Mouse (Mus musculus) midbrain, embryonic 16.5 days (tissue): Measurements from ENCODE around the gene Slc8a2. TPM values are rescaled to one million over a fixed set of nuclear protein-coding genes. Genes with fewer than 3 reads are reported as not detected.

Experiments used
- ATAC-seq: fragments of 200-750 bp; cut with Nextera tagmentation; 2 replicates; pipeline ENCODE4 v1.8.0; 2017; ENCODE audit warnings: moderate TSS enrichment
- H3K27ac ChIP-seq: fragments of 300-500 bp; sonication (generic); 2 replicates; pipeline ENCODE4 v1.5.1; 2014; ENCODE audit warnings: mild to moderate bottlenecking, low read length, mixed read lengths
- H3K27me3 ChIP-seq: fragments of 300-500 bp; sonication (generic); 2 replicates; pipeline ENCODE4 v1.6.1; 2014; ENCODE audit warnings: low read depth, low read length, mixed read lengths; ENCODE audit not compliant: control insufficient read depth, insufficient read depth
- H3K36me3 ChIP-seq: fragments of 300-500 bp; sonication (generic); 2 replicates; pipeline ENCODE4 v1.6.1; 2014; ENCODE audit warnings: mild to moderate bottlenecking, low read length, moderate library complexity, mixed read lengths; ENCODE audit not compliant: control insufficient read depth, insufficient read depth
- H3K4me1 ChIP-seq: fragments of 300-500 bp; sonication (generic); 2 replicates; pipeline ENCODE4 v1.6.1; 2014; ENCODE audit warnings: mild to moderate bottlenecking, low read length, mixed read lengths; ENCODE audit not compliant: control insufficient read depth, insufficient read depth
- H3K4me2 ChIP-seq: fragments of 300-500 bp; sonication (generic); 2 replicates; pipeline ENCODE4 v1.6.1; 2014; ENCODE audit warnings: mild to moderate bottlenecking, low read length, mixed read lengths
- H3K4me3 ChIP-seq: fragments of 300-500 bp; sonication (generic); 2 replicates; pipeline ENCODE4 v1.5.1; 2014; ENCODE audit warnings: low read depth, mild to moderate bottlenecking, low read length, moderate library complexity, mixed read lengths
- H3K9ac ChIP-seq: fragments of 300-500 bp; sonication (generic); 2 replicates; pipeline ENCODE4 v1.6.1; 2014; ENCODE audit warnings: low read depth, low read length, mixed read lengths
- H3K9me3 ChIP-seq: fragments of 300-500 bp; sonication (generic); replicated peaks from 2 replicates; pipeline ENCODE4 v1.6.1; 2014; ENCODE audit warnings: mild to moderate bottlenecking, low read length, mixed read lengths; ENCODE audit not compliant: control insufficient read depth, poor library complexity, severe bottlenecking
- WGBS: fragments of 180-500 bp; shearing (Covaris S2); extraction: QIAGEN DNeasy Blood & Tissue Kit; methylation state at CpG from one replicate; pipeline ENCODE4 v1.1.7; 2014; 5-methylcytosine and 5-hydroxymethylcytosine counted together
- polyA plus RNA-seq: library from polyadenylated mRNA; unstranded; fragments of >200 nt; fragmentation: Nextera tagmentation; extraction: Ambion mirVana; gene quantifications from 2 replicates; pipeline ENCODE4 v1.2.1, GENCODE M21; 2015

Slc8a2 gene
- polyA plus RNA-seq, 1 experiment from 2014 or later: 0.73 TPM

GRCm38 (mm10) chr7:16172586-16173140 is 43.0 kb downstream of the Slc8a2 start:
- Histone ChIP-seq H3K4me3 (no peak overlapping the region), H3K9me3 (0 out of 2 replicates have a peak, but pooled peaks cover 3% of the 10 kb centered on the region), H3K27me3 (no peaks in the 10 kb centered on the region), H3K9ac (peak overlapping the region; percentile 21; the same call in 1 of the 2 replicates), H3K36me3 (peaks cover 3% of the 10 kb centered on the region; the same call in 1 of the 2 replicates), H3K27ac (0 out of 2 replicates have a peak overlapping the region, but pooled peaks have one; percentile 5), H3K4me2 (no peak overlapping the region), H3K4me1 (peaks cover 35% of the 10 kb centered on the region)
- WGBS: 64% methylated on average over 1 of the region's 1 CpGs
- no peak for ATAC-seq

GRCm38 (mm10) chr7:16173146-16173545 is 43.5 kb downstream of the Slc8a2 start:
- no peak overlapping the region; the same call in 1 of the 2 replicates for H3K4me2 ChIP-seq
- ATAC-seq: no peak
- no peaks in the 10 kb centered on the region for H3K27me3 ChIP-seq
- WGBS: 43% methylated on average over 5 of the region's 5 CpGs
- H3K9me3 ChIP-seq: 0 out of 2 replicates have a peak, but pooled peaks cover 3% of the 10 kb centered on the region
- H3K27ac ChIP-seq: no peak overlapping the region
- H3K9ac ChIP-seq: no peak overlapping the region; the same call in 1 of the 2 replicates
- peaks cover 35% of the 10 kb centered on the region for H3K4me1 ChIP-seq
- H3K4me3 ChIP-seq: no peak overlapping the region
- H3K36me3 ChIP-seq: peaks cover 5% of the 10 kb centered on the region

GRCm38 (mm10) chr7:16174597-16175541 is 45.2 kb downstream of the Slc8a2 start, which contains the start of gene Meis3:
TSS of gene Meis3 (plus strand) at chr7:16175090.
- Histone ChIP-seq H3K4me1 (peaks cover 35% of the 10 kb centered on the region), H3K9me3 (no peaks in the 10 kb centered on the region), H3K4me3 (peak within 1 kb of the TSS; percentile 89), H3K27me3 (no peaks in the 10 kb centered on the region), H3K4me2 (peak within 1 kb of the TSS; percentile 88), H3K27ac (peak within 1 kb of the TSS; percentile 86), H3K36me3 (peaks cover 22% of the 10 kb centered on the region), H3K9ac (peak within 1 kb of the TSS; percentile 96)
- 1% methylated on average over 36 of the region's 42 CpGs for WGBS
- ATAC-seq: peak; percentile 92

- peaks cover 35% of the 10 kb centered on the region for H3K4me1 ChIP-seq
- peak overlapping the region; percentile 88 for H3K4me2 ChIP-seq
- H3K4me3 ChIP-seq: peak overlapping the region; percentile 89
- 0% methylated on average over 10 of the region's 10 CpGs for WGBS
- peak overlapping the region; percentile 86 for H3K27ac ChIP-seq
- peak overlapping the region; percentile 96 for H3K9ac ChIP-seq
- ATAC-seq: peak; percentile 43
- no peaks in the 10 kb centered on the region for H3K9me3 ChIP-seq
- peaks cover 27% of the 10 kb centered on the region for H3K36me3 ChIP-seq
- no peaks in the 10 kb centered on the region for H3K27me3 ChIP-seq
Measured at GRCm38 (mm10) chr7:16175542-16175931, 45.9 kb downstream of the Slc8a2 start.

- Histone ChIP-seq H3K4me2 (no peak overlapping the region), H3K27ac (no peak overlapping the region), H3K4me3 (no peak overlapping the region), H3K36me3 (peaks cover 33% of the 10 kb centered on the region), H3K9ac (no peak overlapping the region), H3K27me3 (no peaks in the 10 kb centered on the region), H3K4me1 (peaks cover 25% of the 10 kb centered on the region), H3K9me3 (no peaks in the 10 kb centered on the region)
- WGBS: 82% methylated on average over 4 of the region's 4 CpGs
- no peak for ATAC-seq
Measured at GRCm38 (mm10) chr7:16178114-16178513, 48.5 kb downstream of the Slc8a2 start.

GRCm38 (mm10) chr7:16183663-16184062 is 54.0 kb downstream of the Slc8a2 start:
- Histone ChIP-seq H3K36me3 (peaks cover 42% of the 10 kb centered on the region), H3K4me2 (no peak overlapping the region), H3K27me3 (no peaks in the 10 kb centered on the region), H3K4me1 (no peaks in the 10 kb centered on the region), H3K9me3 (no peaks in the 10 kb centered on the region), H3K27ac (no peak overlapping the region), H3K4me3 (no peak overlapping the region), H3K9ac (no peak overlapping the region)
- 30% methylated on average over 8 of the region's 8 CpGs for WGBS
- no peak for ATAC-seq

- H3K27me3 ChIP-seq: no peaks in the 10 kb centered on the region
- H3K36me3 ChIP-seq: peaks cover 21% of the 10 kb centered on the region
- no peaks in the 10 kb centered on the region for H3K4me1 ChIP-seq
- no peak for ATAC-seq
- H3K9ac ChIP-seq: no peak overlapping the region
- H3K27ac ChIP-seq: no peak overlapping the region
- H3K4me3 ChIP-seq: no peak overlapping the region
- no peaks in the 10 kb centered on the region for H3K9me3 ChIP-seq
- no peak overlapping the region for H3K4me2 ChIP-seq
- WGBS: 82% methylated on average over 8 of the region's 8 CpGs
Measured at GRCm38 (mm10) chr7:16187494-16187893, 57.9 kb downstream of the Slc8a2 start.

- ATAC-seq: peak; percentile 67
- 18% methylated on average over 5 of the region's 5 CpGs for WGBS
- Histone ChIP-seq H3K4me3 (no peak overlapping the region), H3K36me3 (peaks cover 2% of the 10 kb centered on the region; the same call in 1 of the 2 replicates), H3K27ac (no peak overlapping the region), H3K4me2 (no peak overlapping the region), H3K9me3 (no peaks in the 10 kb centered on the region), H3K9ac (0 out of 2 replicates have a peak overlapping the region, but pooled peaks have one; percentile 30), H3K27me3 (no peaks in the 10 kb centered on the region), H3K4me1 (no peaks in the 10 kb centered on the region)
Measured at GRCm38 (mm10) chr7:16192315-16192714, 62.7 kb downstream of the Slc8a2 start.
